Mouse (Mus musculus): ENCODE measurements around the gene Plekhb1. TPM values are rescaled to one million over a fixed set of nuclear protein-coding genes. Genes with fewer than 3 reads are reported as not detected.

The Plekhb1 gene
- polyA plus RNA-seq (2015; fragmentation: Nextera tagmentation; extraction: Ambion mirVana) = 17.4 and 17.5 TPM in 2 replicates

DNA sequence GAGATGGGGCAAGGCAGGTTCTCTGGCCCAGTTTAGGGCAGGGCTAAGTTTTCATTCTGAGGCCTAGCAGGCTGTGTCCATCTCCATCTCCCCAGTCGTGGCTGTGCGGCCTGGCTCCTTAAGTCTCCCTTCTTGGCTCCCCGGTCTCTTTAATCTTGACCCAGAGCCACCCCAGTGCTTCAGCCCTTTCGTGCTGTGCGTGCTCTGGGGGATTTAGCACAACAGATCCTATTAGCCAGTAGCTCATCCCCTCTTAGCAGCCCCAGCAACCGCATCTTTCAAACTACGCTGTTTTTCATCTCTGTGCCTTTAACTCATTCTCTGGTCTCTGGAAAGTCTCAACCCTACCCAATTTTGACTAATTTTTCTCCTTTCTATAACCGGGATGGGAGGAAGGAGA lies at the start of gene Plekhb1:
Plekhb1 (minus strand) TSS at position 184 of the 400 bp plus-strand sequence.
- Histone ChIP-seq H3K36me3 (no peaks in the 10 kb centered on the region), H3K27me3 (no peaks in the 10 kb centered on the region), H3K4me3 (peak within 1 kb of the TSS; percentile 11; the same call in 1 of the 2 replicates), H3K9ac (no peak within 1 kb of the TSS), H3K27ac (replicated peaks) (0 out of 2 replicates have a peak within 1 kb of the TSS, but pooled peaks have one; percentile 34), H3K4me2 (peak within 1 kb of the TSS; percentile 39), H3K9me3 (no peaks in the 10 kb centered on the region), H3K4me1 (replicated peaks) (peaks cover 15% of the 10 kb centered on the region)
- no peak for ATAC-seq (ENCODE audit: low FRiP score, low read depth)
- 77% methylated on average over 8 of the region's 8 CpGs for WGBS

GRCm38 (mm10) chr7:100706883-100707480 lies 44.8 kb upstream of the Plekhb1 start:
- Histone ChIP-seq H3K4me1 (replicated peaks) (peaks cover 21% of the 10 kb centered on the region), H3K9me3 (no peaks in the 10 kb centered on the region), H3K27ac (replicated peaks) (peak overlapping the region; percentile 98), H3K36me3 (no peaks in the 10 kb centered on the region), H3K9ac (peak overlapping the region; percentile 96), H3K4me2 (peak overlapping the region; percentile 73), H3K27me3 (no peaks in the 10 kb centered on the region), H3K4me3 (peak overlapping the region; percentile 88)
- no peak for ATAC-seq (ENCODE audit: low FRiP score, low read depth)
- WGBS = 0% methylated on average over 23 of the region's 23 CpGs

DNA sequence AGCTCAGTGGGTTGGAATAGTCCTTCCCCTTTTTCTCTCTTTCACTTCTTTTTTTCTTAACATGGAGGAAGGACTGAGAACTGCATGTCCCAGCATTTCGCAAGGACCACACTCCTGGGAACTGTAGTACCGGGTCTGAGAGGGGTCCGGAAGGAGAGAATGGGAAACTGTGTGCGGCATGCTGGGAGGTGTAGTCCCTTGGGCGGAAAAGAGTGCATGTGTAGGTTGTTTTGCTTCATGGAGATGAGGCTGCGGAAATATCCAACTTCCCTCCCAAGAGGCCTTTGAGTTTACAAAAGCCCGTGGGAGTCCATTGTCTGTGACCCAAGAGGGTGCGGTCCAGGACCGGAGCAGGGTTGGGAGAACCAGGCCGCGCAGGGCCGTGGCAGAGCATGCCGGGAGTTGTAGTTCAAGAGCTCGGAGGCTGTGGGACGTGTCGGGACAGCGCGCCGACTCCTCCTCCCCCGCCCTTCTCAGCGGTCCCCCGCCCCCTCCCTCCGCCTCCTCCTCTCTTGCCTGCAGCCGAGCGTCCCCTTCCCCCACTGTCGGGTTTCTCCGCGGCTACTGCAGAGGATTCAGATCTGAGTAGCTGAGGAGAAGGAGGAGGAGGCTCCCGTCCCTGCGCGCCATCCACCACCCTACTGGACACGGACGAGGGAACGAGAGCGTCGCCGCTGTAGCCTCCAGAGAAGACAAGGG lies 44.1 kb upstream of the Plekhb1 start, which contains the start of gene Fam168a:
Fam168a (plus strand) TSS at position 493 of the 699 bp plus-strand sequence.
- H3K9me3 ChIP-seq = no peaks in the 10 kb centered on the region
- peak; percentile 99 for ATAC-seq (ENCODE audit: low FRiP score, low read depth)
- H3K27me3 ChIP-seq = no peaks in the 10 kb centered on the region
- peak within 1 kb of the TSS; percentile 98 for H3K27ac ChIP-seq (replicated peaks)
- H3K9ac ChIP-seq = peak within 1 kb of the TSS; percentile 96
- WGBS = under 1% methylated on average over 34 of the region's 37 CpGs
- H3K4me2 ChIP-seq = peak within 1 kb of the TSS; percentile 73
- H3K36me3 ChIP-seq = no peaks in the 10 kb centered on the region
- peaks cover 21% of the 10 kb centered on the region for H3K4me1 ChIP-seq (replicated peaks)
- peak within 1 kb of the TSS; percentile 88 for H3K4me3 ChIP-seq

DNA sequence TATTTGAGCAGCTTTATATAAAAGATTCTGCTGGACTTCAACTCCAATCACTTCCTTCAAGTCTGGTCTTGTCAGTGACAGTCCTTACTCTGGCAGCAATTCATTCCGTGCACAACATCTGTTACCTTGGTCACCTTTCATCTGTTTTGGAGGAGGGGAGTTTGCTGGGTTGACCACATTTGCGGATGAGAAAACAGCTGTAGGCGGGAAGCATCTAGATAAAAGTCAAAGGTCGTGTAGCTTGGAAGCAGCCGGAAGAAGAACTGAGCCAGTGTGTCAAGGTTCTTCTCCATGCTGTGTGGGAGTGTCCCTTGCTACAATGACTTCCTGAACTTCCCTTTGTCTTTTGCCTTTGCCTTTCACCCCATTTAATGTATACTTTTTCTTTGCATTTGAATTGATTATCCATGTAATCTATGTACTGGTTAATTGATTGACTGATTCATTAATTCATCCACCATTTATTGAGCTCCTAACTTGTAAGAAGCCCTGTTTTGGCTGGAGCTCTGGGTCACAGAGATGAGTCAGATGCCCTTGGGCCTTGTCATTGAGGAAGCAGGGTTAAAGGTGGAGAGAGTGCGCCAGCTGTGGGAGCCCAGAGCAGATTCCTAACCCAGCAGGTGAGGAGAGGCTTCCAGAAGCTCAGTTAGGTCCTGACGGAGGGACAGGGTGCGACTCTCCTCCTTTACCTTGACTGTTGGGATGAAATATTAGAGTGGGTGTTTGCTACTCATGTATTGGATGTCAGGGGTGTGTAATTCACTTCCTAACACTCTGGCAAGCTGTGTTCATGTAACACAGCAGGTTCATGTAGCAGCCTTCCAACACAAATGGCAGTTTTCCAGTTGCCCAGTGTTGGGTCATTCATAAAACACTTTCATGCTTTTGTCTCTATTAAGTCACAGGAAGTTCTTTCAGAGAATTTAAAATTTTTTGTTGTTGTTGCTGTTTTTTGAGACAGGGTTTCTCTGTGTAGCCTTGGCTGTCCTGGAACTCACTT lies 37.9 kb upstream of the Plekhb1 start:
- ATAC-seq (ENCODE audit: low FRiP score, low read depth) = no peak
- Histone ChIP-seq H3K9ac (no peak overlapping the region), H3K4me1 (replicated peaks) (no peaks in the 10 kb centered on the region), H3K36me3 (no peaks in the 10 kb centered on the region), H3K4me2 (no peak overlapping the region), H3K9me3 (no peaks in the 10 kb centered on the region), H3K27me3 (no peaks in the 10 kb centered on the region), H3K4me3 (no peak overlapping the region), H3K27ac (replicated peaks) (no peak overlapping the region)
- WGBS = 59% methylated on average over 8 of the region's 8 CpGs

GRCm38 (mm10) chr7:100693199-100693598 lies 31.0 kb upstream of the Plekhb1 start:
- no peak for ATAC-seq (ENCODE audit: low FRiP score, low read depth)
- H3K9ac ChIP-seq = no peak overlapping the region
- H3K36me3 ChIP-seq = no peaks in the 10 kb centered on the region
- H3K27me3 ChIP-seq = no peaks in the 10 kb centered on the region
- no peak overlapping the region for H3K4me3 ChIP-seq
- no peak overlapping the region for H3K27ac ChIP-seq (replicated peaks)
- H3K4me2 ChIP-seq = no peak overlapping the region
- no peaks in the 10 kb centered on the region for H3K4me1 ChIP-seq (replicated peaks)
- WGBS = 81% methylated on average over 8 of the region's 8 CpGs
- H3K9me3 ChIP-seq = no peaks in the 10 kb centered on the region

DNA sequence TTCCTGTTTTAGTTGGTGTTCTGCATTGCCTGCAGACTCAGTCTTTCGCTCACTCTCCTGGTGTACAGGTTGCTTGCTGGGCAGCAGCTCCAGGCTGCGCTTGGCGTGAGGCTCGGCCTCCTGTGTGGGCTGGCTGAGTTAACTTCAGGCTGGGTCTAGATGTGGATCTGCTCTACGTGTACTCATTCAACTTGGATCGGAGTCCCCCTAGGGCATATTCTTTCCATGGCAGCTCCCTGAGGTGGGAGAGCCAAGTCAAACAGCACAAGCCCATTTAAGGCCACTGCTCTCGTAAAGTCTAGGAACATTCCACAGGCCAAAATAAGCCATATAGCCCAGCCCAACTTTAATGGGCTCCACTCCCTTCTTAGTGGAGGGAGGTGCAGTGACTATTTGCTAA lies 26.3 kb upstream of the Plekhb1 start:
- 90% methylated on average over 7 of the region's 7 CpGs for WGBS
- no peak overlapping the region for H3K27ac ChIP-seq (replicated peaks)
- H3K4me1 ChIP-seq (replicated peaks) = no peaks in the 10 kb centered on the region
- no peak overlapping the region for H3K9ac ChIP-seq
- no peak overlapping the region for H3K4me3 ChIP-seq
- no peaks in the 10 kb centered on the region for H3K9me3 ChIP-seq
- no peaks in the 10 kb centered on the region for H3K27me3 ChIP-seq
- no peak for ATAC-seq (ENCODE audit: low FRiP score, low read depth)
- H3K4me2 ChIP-seq = no peak overlapping the region
- no peaks in the 10 kb centered on the region for H3K36me3 ChIP-seq

- no peak overlapping the region for H3K27ac ChIP-seq (replicated peaks)
- H3K9me3 ChIP-seq = no peaks in the 10 kb centered on the region
- H3K4me1 ChIP-seq (replicated peaks) = no peaks in the 10 kb centered on the region
- H3K9ac ChIP-seq = no peak overlapping the region
- ATAC-seq (ENCODE audit: low FRiP score, low read depth) = peak; percentile 54
- H3K4me2 ChIP-seq = no peak overlapping the region
- no peak overlapping the region for H3K4me3 ChIP-seq
- no peaks in the 10 kb centered on the region for H3K36me3 ChIP-seq
- no peaks in the 10 kb centered on the region for H3K27me3 ChIP-seq
- WGBS = 42% methylated on average over 13 of the region's 13 CpGs
Measured at GRCm38 (mm10) chr7:100685061-100686030, 23.1 kb upstream of the Plekhb1 start.

GRCm38 (mm10) chr7:100684538-100684937 lies 22.3 kb upstream of the Plekhb1 start:
- H3K27me3 ChIP-seq = no peaks in the 10 kb centered on the region
- H3K9ac ChIP-seq = no peak overlapping the region
- H3K4me1 ChIP-seq (replicated peaks) = no peaks in the 10 kb centered on the region
- H3K4me3 ChIP-seq = no peak overlapping the region
- ATAC-seq (ENCODE audit: low FRiP score, low read depth) = no peak
- H3K36me3 ChIP-seq = no peaks in the 10 kb centered on the region
- 55% methylated on average over 7 of the region's 7 CpGs for WGBS
- H3K4me2 ChIP-seq = no peak overlapping the region
- no peak overlapping the region for H3K27ac ChIP-seq (replicated peaks)
- no peaks in the 10 kb centered on the region for H3K9me3 ChIP-seq

DNA sequence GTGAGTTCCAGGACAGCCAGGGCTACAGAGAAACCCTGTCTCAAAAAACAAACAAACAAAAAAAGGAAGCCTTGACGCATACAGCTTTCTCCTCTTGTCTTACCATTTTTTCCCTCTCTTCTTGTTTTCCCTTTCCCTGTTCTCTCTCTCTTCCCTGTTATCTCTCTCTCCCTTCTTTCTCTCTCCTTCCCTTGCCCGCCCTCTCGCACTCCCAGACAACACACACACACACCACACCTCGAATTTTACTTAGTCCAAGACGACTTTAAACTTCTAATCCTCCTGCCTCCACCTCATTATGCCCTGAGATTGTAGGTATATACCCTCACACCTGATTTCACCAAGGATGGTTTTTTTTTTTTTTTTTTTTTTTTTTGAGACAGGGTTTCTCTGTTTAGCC lies 21.9 kb upstream of the Plekhb1 start:
- no peak overlapping the region for H3K9ac ChIP-seq
- no peak for ATAC-seq (ENCODE audit: low FRiP score, low read depth)
- no peak overlapping the region for H3K4me3 ChIP-seq
- H3K27ac ChIP-seq (replicated peaks) = no peak overlapping the region
- no peaks in the 10 kb centered on the region for H3K9me3 ChIP-seq
- no peaks in the 10 kb centered on the region for H3K36me3 ChIP-seq
- WGBS = 75% methylated on average over 5 of the region's 5 CpGs
- no peaks in the 10 kb centered on the region for H3K4me1 ChIP-seq (replicated peaks)
- no peaks in the 10 kb centered on the region for H3K27me3 ChIP-seq
- no peak overlapping the region for H3K4me2 ChIP-seq

GRCm38 (mm10) chr7:100683241-100683640 lies 21.0 kb upstream of the Plekhb1 start:
- Histone ChIP-seq H3K27me3 (no peaks in the 10 kb centered on the region), H3K9ac (no peak overlapping the region), H3K9me3 (no peaks in the 10 kb centered on the region), H3K4me3 (no peak overlapping the region), H3K36me3 (no peaks in the 10 kb centered on the region), H3K4me2 (no peak overlapping the region), H3K27ac (replicated peaks) (no peak overlapping the region), H3K4me1 (replicated peaks) (no peaks in the 10 kb centered on the region)
- ATAC-seq (ENCODE audit: low FRiP score, low read depth) = no peak
- WGBS = 74% methylated on average over 1 of the region's 1 CpGs

- Histone ChIP-seq H3K27me3 (no peaks in the 10 kb centered on the region), H3K9me3 (no peaks in the 10 kb centered on the region), H3K4me3 (no peak overlapping the region), H3K27ac (replicated peaks) (no peak overlapping the region), H3K4me1 (replicated peaks) (no peaks in the 10 kb centered on the region), H3K9ac (no peak overlapping the region), H3K4me2 (no peak overlapping the region), H3K36me3 (no peaks in the 10 kb centered on the region)
- WGBS = 58% methylated on average over 5 of the region's 5 CpGs
- ATAC-seq (ENCODE audit: low FRiP score, low read depth) = no peak
Measured at GRCm38 (mm10) chr7:100681132-100681531, 18.9 kb upstream of the Plekhb1 start.
